Mouse (Mus musculus): Measurements from ENCODE around the gene Omd. TPM values are rescaled to one million over a fixed set of nuclear protein-coding genes. Genes with fewer than 3 reads are reported as not detected.

The Omd gene
- total and polyA plus RNA-seq, 3 experiments, result 0.05 TPM; not detected in 2

GRCm38 (mm10) chr13:49618365-49618764 is 36.1 kb downstream of the Omd start:
- Histone ChIP-seq H3K4me3 (ENCODE audit: low read depth, low read length) (no peak overlapping the region), H3K36me3 (replicated peaks) (peaks cover 10% of the 10 kb centered on the region), H3K9me3 (replicated peaks) (no peaks in the 10 kb centered on the region), H3K27me3 (ENCODE audit: insufficient read depth, low read length) (no peaks in the 10 kb centered on the region), H3K4me1 (ENCODE audit: insufficient read depth, low read depth, low read length) (peaks cover 14% of the 10 kb centered on the region)
- no peak for DNase-seq (ENCODE audit: low spot score)
- TF ChIP-seq TAL1 (conservative IDR thresholded peaks at IDR 0.05; ENCODE audit: low read depth, low read length) (0 out of 2 replicates have a peak, but pooled peaks have one; percentile 6), CTCF (IDR thresholded peaks at IDR 0.05; ENCODE audit: low read depth, low read length) (no peak)
- no peak for ATAC-seq (ENCODE audit: extremely low read depth, insufficient number of reproducible peaks, low FRiP score, poor library complexity, severe bottlenecking)

GRCm38 (mm10) chr13:49623216-49623615 is 41.0 kb downstream of the Omd start:
- TF ChIP-seq POLR2AphosphoS5 (IDR thresholded peaks at IDR 0.05; ENCODE audit: insufficient replicate concordance, low read depth, low read length), result no peak
- TF ChIP-seq GATA2 (IDR thresholded peaks at IDR 0.05; ENCODE audit: borderline replicate concordance, low read depth, low read length), result no peak
- no peak for TF ChIP-seq GATA1 (IDR thresholded peaks at IDR 0.05; ENCODE audit: borderline replicate concordance, low read length)
- TF ChIP-seq TAL1 (conservative IDR thresholded peaks at IDR 0.05; ENCODE audit: low read depth, low read length), result no peak
- no peak for TF ChIP-seq CTCF (IDR thresholded peaks at IDR 0.05; ENCODE audit: low read depth, low read length)
- ATAC-seq (ENCODE audit: extremely low read depth, insufficient number of reproducible peaks, low FRiP score, poor library complexity, severe bottlenecking), result no peak
- Histone ChIP-seq H3K9me3 (replicated peaks) (no peaks in the 10 kb centered on the region), H3K4me1 (ENCODE audit: insufficient read depth, low read depth, low read length) (peaks cover 11% of the 10 kb centered on the region), H3K27me3 (ENCODE audit: insufficient read depth, low read length) (no peaks in the 10 kb centered on the region), H3K4me3 (ENCODE audit: low read depth, low read length) (no peak overlapping the region), H3K36me3 (replicated peaks) (peaks cover 8% of the 10 kb centered on the region)
- DNase-seq (ENCODE audit: low spot score), result no peak

GRCm38 (mm10) chr13:49628167-49628566 is 45.9 kb downstream of the Omd start:
- ATAC-seq (ENCODE audit: extremely low read depth, insufficient number of reproducible peaks, low FRiP score, poor library complexity, severe bottlenecking) (no peak), DNase-seq (ENCODE audit: low spot score) (no peak)
- H3K36me3 ChIP-seq (replicated peaks), result peaks cover 27% of the 10 kb centered on the region
- TF ChIP-seq TAL1 (conservative IDR thresholded peaks at IDR 0.05; ENCODE audit: low read depth, low read length) (no peak), CTCF (IDR thresholded peaks at IDR 0.05; ENCODE audit: low read depth, low read length) (no peak), GATA2 (IDR thresholded peaks at IDR 0.05; ENCODE audit: borderline replicate concordance, low read depth, low read length) (no peak), GATA1 (IDR thresholded peaks at IDR 0.05; ENCODE audit: borderline replicate concordance, low read length) (no peak), POLR2AphosphoS5 (IDR thresholded peaks at IDR 0.05; ENCODE audit: insufficient replicate concordance, low read depth, low read length) (no peak)
- H3K9me3 ChIP-seq (replicated peaks), result no peaks in the 10 kb centered on the region
- no peak overlapping the region for H3K4me3 ChIP-seq (ENCODE audit: low read depth, low read length)
- no peaks in the 10 kb centered on the region for H3K27me3 ChIP-seq (ENCODE audit: insufficient read depth, low read length)
- no peaks in the 10 kb centered on the region for H3K4me1 ChIP-seq (ENCODE audit: insufficient read depth, low read depth, low read length)

GRCm38 (mm10) chr13:49629076-49629475 is 46.8 kb downstream of the Omd start:
- DNase-seq (ENCODE audit: low spot score) (no peak), ATAC-seq (ENCODE audit: extremely low read depth, insufficient number of reproducible peaks, low FRiP score, poor library complexity, severe bottlenecking) (no peak)
- Histone ChIP-seq H3K9me3 (replicated peaks) (no peaks in the 10 kb centered on the region), H3K4me3 (ENCODE audit: low read depth, low read length) (no peak overlapping the region), H3K27me3 (ENCODE audit: insufficient read depth, low read length) (no peaks in the 10 kb centered on the region), H3K4me1 (ENCODE audit: insufficient read depth, low read depth, low read length) (no peaks in the 10 kb centered on the region), H3K36me3 (replicated peaks) (peaks cover 28% of the 10 kb centered on the region)
- TF ChIP-seq GATA1 (IDR thresholded peaks at IDR 0.05; ENCODE audit: borderline replicate concordance, low read length) (no peak), POLR2AphosphoS5 (IDR thresholded peaks at IDR 0.05; ENCODE audit: insufficient replicate concordance, low read depth, low read length) (no peak), TAL1 (conservative IDR thresholded peaks at IDR 0.05; ENCODE audit: low read depth, low read length) (no peak), GATA2 (IDR thresholded peaks at IDR 0.05; ENCODE audit: borderline replicate concordance, low read depth, low read length) (no peak), CTCF (IDR thresholded peaks at IDR 0.05; ENCODE audit: low read depth, low read length) (no peak)

- DNase-seq (ENCODE audit: low spot score) (no peak), ATAC-seq (ENCODE audit: extremely low read depth, insufficient number of reproducible peaks, low FRiP score, poor library complexity, severe bottlenecking) (peak; percentile 49; the same call in 1 of the 2 replicates)
- Histone ChIP-seq H3K4me3 (ENCODE audit: low read depth, low read length) (no peak overlapping the region), H3K9me3 (replicated peaks) (no peaks in the 10 kb centered on the region), H3K36me3 (replicated peaks) (peaks cover 63% of the 10 kb centered on the region), H3K4me1 (ENCODE audit: insufficient read depth, low read depth, low read length) (peaks cover 13% of the 10 kb centered on the region), H3K27me3 (ENCODE audit: insufficient read depth, low read length) (no peaks in the 10 kb centered on the region)
- no peak for TF ChIP-seq CTCF (IDR thresholded peaks at IDR 0.05; ENCODE audit: low read depth, low read length)
- TF ChIP-seq GATA1 (IDR thresholded peaks at IDR 0.05; ENCODE audit: borderline replicate concordance, low read length), result no peak
- TF ChIP-seq POLR2AphosphoS5 (IDR thresholded peaks at IDR 0.05; ENCODE audit: insufficient replicate concordance, low read depth, low read length), result no peak
- no peak for TF ChIP-seq TAL1 (conservative IDR thresholded peaks at IDR 0.05; ENCODE audit: low read depth, low read length)
Measured at GRCm38 (mm10) chr13:49639965-49640364, 57.7 kb downstream of the Omd start.

Other genes starting within 250 kb of the Omd start
- 11.5 and 19.5 TPM in 2 replicates for gene Bicd2, start 240.9 kb upstream of the Omd start, total RNA-seq (2014; fragmentation: Nextera tagmentation)
- gene Bicd2, start 240.9 kb upstream of the Omd start, total RNA-seq (2017), result 19.2 and 19.9 TPM in 2 replicates
- gene Bicd2, start 240.9 kb upstream of the Omd start, polyA plus RNA-seq (2012), result 10.7 and 11.6 TPM in 2 replicates
- 4.5 and 4.8 TPM in 2 replicates for gene Ippk, start 161.2 kb upstream of the Omd start, total RNA-seq (2014; fragmentation: Nextera tagmentation)
- 15.8 and 15.9 TPM in 2 replicates for gene Ippk, start 161.2 kb upstream of the Omd start, total RNA-seq (2017)
- 1.3 and 2.3 TPM in 2 replicates for gene Ippk, start 161.2 kb upstream of the Omd start, polyA plus RNA-seq (2012)
- 1.4 and 1.8 TPM in 2 replicates for gene Tes3-ps, start 89.1 kb upstream of the Omd start, total RNA-seq (2014; fragmentation: Nextera tagmentation)
- 2.8 and 4.4 TPM in 2 replicates for gene Tes3-ps, start 89.1 kb upstream of the Omd start, total RNA-seq (2017)
- gene Tes3-ps, start 89.1 kb upstream of the Omd start, polyA plus RNA-seq (2012), result 0.01 TPM in 1 of 2 replicates, not detected in the other
- gene Ecm2, start 77.7 kb upstream of the Omd start, total RNA-seq (2014; fragmentation: Nextera tagmentation), result not detected in 2 replicates
- 0.16 and 0.17 TPM in 2 replicates for gene Ecm2, start 77.7 kb upstream of the Omd start, total RNA-seq (2017)
- gene Ecm2, start 77.7 kb upstream of the Omd start, polyA plus RNA-seq (2012), result 0.01 TPM in 1 of 2 replicates, not detected in the other
- gene Aspn, start 38.0 kb upstream of the Omd start, total RNA-seq (2014; fragmentation: Nextera tagmentation), result not detected in 2 replicates
- 0.06 TPM in 1 of 2 replicates, not detected in the other for gene Aspn, start 38.0 kb upstream of the Omd start, total RNA-seq (2017)
- gene Aspn, start 38.0 kb upstream of the Omd start, polyA plus RNA-seq (2012), result not detected in 2 replicates
- not detected in 2 replicates for gene Ogn, start 25.6 kb downstream of the Omd start, total RNA-seq (2014; fragmentation: Nextera tagmentation)
- 0.05 and 0.12 TPM in 2 replicates for gene Ogn, start 25.6 kb downstream of the Omd start, total RNA-seq (2017)
- not detected in 2 replicates for gene Ogn, start 25.6 kb downstream of the Omd start, polyA plus RNA-seq (2012)
- 27.5 and 29.9 TPM in 2 replicates for gene Cenpp, start 70.3 kb downstream of the Omd start, total RNA-seq (2014; fragmentation: Nextera tagmentation)
- gene Cenpp, start 70.3 kb downstream of the Omd start, total RNA-seq (2017), result 48.5 and 49.2 TPM in 2 replicates
- gene Cenpp, start 70.3 kb downstream of the Omd start, polyA plus RNA-seq (2012), result 6.9 and 7.7 TPM in 2 replicates
- gene Nol8, start 70.6 kb downstream of the Omd start, total RNA-seq (2014; fragmentation: Nextera tagmentation), result 78.6 and 90.0 TPM in 2 replicates
- 40.2 and 59.2 TPM in 2 replicates for gene Nol8, start 70.6 kb downstream of the Omd start, total RNA-seq (2017)
- gene Nol8, start 70.6 kb downstream of the Omd start, polyA plus RNA-seq (2012), result 2.0 and 3.0 TPM in 2 replicates
- 162 and 174 TPM in 2 replicates for gene Iars, start 99.6 kb downstream of the Omd start, total RNA-seq (2014; fragmentation: Nextera tagmentation)
- gene Iars, start 99.6 kb downstream of the Omd start, total RNA-seq (2017), result 65.3 and 73.4 TPM in 2 replicates
- 19.6 and 38.9 TPM in 2 replicates for gene Iars, start 99.6 kb downstream of the Omd start, polyA plus RNA-seq (2012)
- not detected in 2 replicates for gene Gm30302, start 216.5 kb downstream of the Omd start, total RNA-seq (2014; fragmentation: Nextera tagmentation)
- 0.05 and 0.17 TPM in 2 replicates for gene Gm30302, start 216.5 kb downstream of the Omd start, total RNA-seq (2017)
- gene Gm30302, start 216.5 kb downstream of the Omd start, polyA plus RNA-seq (2012), result not detected in 2 replicates